In the genomic region with DNA sequence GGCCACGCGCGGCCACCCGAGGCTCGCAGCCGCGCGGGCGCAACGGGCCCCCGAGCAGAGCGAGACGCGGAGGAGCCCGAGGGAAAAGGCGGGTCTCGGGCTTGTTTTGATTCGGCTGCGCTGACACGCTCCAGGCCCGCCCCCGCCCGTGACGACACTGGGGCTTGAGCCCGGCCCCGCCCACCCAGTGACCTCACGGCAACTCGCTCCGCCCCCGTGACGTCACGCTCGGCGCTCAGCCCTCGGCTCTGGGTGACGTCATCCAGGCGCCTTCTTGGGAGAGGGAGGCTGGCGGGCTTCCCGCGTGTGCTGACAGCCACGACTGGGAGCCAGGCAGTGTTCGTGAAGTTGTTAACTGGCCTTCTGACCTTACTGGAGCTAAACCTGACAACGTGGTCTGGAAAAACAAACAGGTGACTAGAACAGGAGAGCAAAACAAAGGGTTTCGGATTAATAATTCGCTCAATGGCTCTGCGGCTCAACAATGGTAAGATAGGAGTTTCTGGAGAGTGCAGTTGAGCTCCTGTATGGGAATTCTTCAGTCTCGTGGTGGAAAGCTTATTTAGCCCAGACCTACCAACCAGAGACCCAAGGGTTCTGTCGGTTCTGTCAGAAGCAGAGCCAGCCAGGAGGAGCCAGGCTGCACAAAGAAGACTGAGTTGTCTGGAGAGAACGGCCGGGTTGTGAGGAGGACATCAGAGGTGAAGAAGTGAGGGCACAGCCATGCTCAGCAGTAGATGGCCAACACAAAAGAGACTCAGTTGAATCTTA, we compare ENCODE assay signal across 8 mouse cellular contexts. TPM values are rescaled to one million over a fixed set of nuclear protein-coding genes. Genes with fewer than 3 reads are reported as not detected.
A peak's percentile ranks its signal among the peaks of the same experiment; 100 is the strongest.
DNase-seq lines count a peak whose midpoint lies in the region; ATAC-seq and TF ChIP-seq lines count a peak whose summit lies in the region.

A gene (minus strand): TSS at position 108 of the 771 bp plus-strand sequence.

- WGBS in bone marrow, adult 2 months: 10% methylated on average over 49 of the region's 50 CpGs
- 7% methylated on average over 50 of the region's 50 CpGs for WGBS in embryonic facial prominence, embryonic 15.5 days
- 9% methylated on average over 37 of the region's 50 CpGs for WGBS in kidney, embryonic 14.5 days
- 6% methylated on average over 49 of the region's 50 CpGs for WGBS in limb, embryonic 15.5 days

- peak within 1 kb of the TSS; percentile 50 for H3K4me2 ChIP-seq in embryonic facial prominence, embryonic 15.5 days (replicated peaks)
- peak within 1 kb of the TSS; percentile 51 for H3K4me2 ChIP-seq in kidney, embryonic 14.5 days (replicated peaks; ENCODE audit: low read depth, low read length)
- peak within 1 kb of the TSS; percentile 52 for H3K4me2 ChIP-seq in limb, embryonic 15.5 days

- H3K36me3 ChIP-seq in embryonic facial prominence, embryonic 15.5 days: no peaks in the 10 kb centered on the region
- no peaks in the 10 kb centered on the region for H3K36me3 ChIP-seq in kidney, embryonic 14.5 days (ENCODE audit: control insufficient read depth, insufficient read depth, low read length)
- H3K36me3 ChIP-seq in limb, embryonic 15.5 days: no peaks in the 10 kb centered on the region

- peak within 1 kb of the TSS; percentile 87 for H3K9ac ChIP-seq in embryonic facial prominence, embryonic 15.5 days
- H3K9ac ChIP-seq in kidney, embryonic 14.5 days (ENCODE audit: low read depth, low read length): peak within 1 kb of the TSS; percentile 87
- H3K9ac ChIP-seq in limb, embryonic 15.5 days: peak within 1 kb of the TSS; percentile 89

- H3K27me3 ChIP-seq in embryonic facial prominence, embryonic 15.5 days: no peaks in the 10 kb centered on the region
- no peaks in the 10 kb centered on the region for H3K27me3 ChIP-seq in kidney, embryonic 14.5 days (ENCODE audit: control insufficient read depth, insufficient read depth, low read length)
- no peaks in the 10 kb centered on the region for H3K27me3 ChIP-seq in limb, embryonic 15.5 days

- peak; percentile 84 for DNase-seq in 3T3-L1 (ENCODE audit: low read depth, low spot score)
- DNase-seq in heart, adult 9 months (ENCODE audit: low spot score in 2 of 2): peak; percentile 82 to 85
- peak; percentile 49 to 79 for DNase-seq in monocyte, adult 2 months (ENCODE audit: low read depth in 1 of 2, low spot score in 2 of 2)
- peak; percentile 85 to 87 for DNase-seq in spleen, postnatal 36 days (ENCODE audit: low spot score in 2 of 2)

- H3K27ac ChIP-seq in bone marrow, adult 2 months (ENCODE audit: control insufficient read depth, insufficient read depth, low read depth, low read length, poor library complexity): peak within 1 kb of the TSS; percentile 96
- peak within 1 kb of the TSS; percentile 94 for H3K27ac ChIP-seq in embryonic facial prominence, embryonic 15.5 days (replicated peaks)
- peak within 1 kb of the TSS; percentile 83 for H3K27ac ChIP-seq in kidney, embryonic 14.5 days (ENCODE audit: low read depth, low read length)
- peak within 1 kb of the TSS; percentile 96 for H3K27ac ChIP-seq in limb, embryonic 15.5 days

- H3K9me3 ChIP-seq in embryonic facial prominence, embryonic 15.5 days (replicated peaks): no peaks in the 10 kb centered on the region
- no peaks in the 10 kb centered on the region for H3K9me3 ChIP-seq in kidney, embryonic 14.5 days (ENCODE audit: control insufficient read depth, low read length)
- no peaks in the 10 kb centered on the region for H3K9me3 ChIP-seq in limb, embryonic 15.5 days

- peak; percentile 97 for ATAC-seq in embryonic facial prominence, embryonic 15.5 days (ENCODE audit: insufficient number of reproducible peaks, low FRiP score, low TSS enrichment, low read depth)
- ATAC-seq in kidney, embryonic 14.5 days (ENCODE audit: low FRiP score, low TSS enrichment): peak; percentile 97
- peak; percentile 89 for ATAC-seq in limb, embryonic 15.5 days (ENCODE audit: insufficient number of reproducible peaks, low FRiP score, low TSS enrichment, low read depth)

- H3K4me1 ChIP-seq in bone marrow, adult 2 months (ENCODE audit: control insufficient read depth, insufficient read depth, low read length): no peaks in the 10 kb centered on the region; the same call in 1 of the 2 replicates
- H3K4me1 ChIP-seq in embryonic facial prominence, embryonic 15.5 days: peaks cover 11% of the 10 kb centered on the region
- peaks cover 8% of the 10 kb centered on the region; the same call in 1 of the 2 replicates for H3K4me1 ChIP-seq in kidney, embryonic 14.5 days (ENCODE audit: control insufficient read depth, insufficient read depth, low read length)
- peaks cover 7% of the 10 kb centered on the region; the same call in 1 of the 2 replicates for H3K4me1 ChIP-seq in limb, embryonic 15.5 days

- TF ChIP-seq POLR2A in bone marrow, adult 2 months (IDR thresholded peaks at IDR 0.05; ENCODE audit: borderline replicate concordance, control insufficient read depth, low read depth, low read length): peak; percentile 54; the same call in 1 of the 2 replicates

- no peak for TF ChIP-seq CTCF in bone marrow, adult 2 months (IDR thresholded peaks at IDR 0.05; ENCODE audit: control insufficient read depth, insufficient read depth, low read length)

- peak within 1 kb of the TSS; percentile 85 for H3K4me3 ChIP-seq in bone marrow, adult 2 months (replicated peaks; ENCODE audit: control insufficient read depth, low read depth, low read length)
- peak within 1 kb of the TSS; percentile 81 for H3K4me3 ChIP-seq in embryonic facial prominence, embryonic 15.5 days (replicated peaks)
- peak within 1 kb of the TSS; percentile 82 for H3K4me3 ChIP-seq in kidney, embryonic 14.5 days (ENCODE audit: low read length)
- H3K4me3 ChIP-seq in limb, embryonic 15.5 days: peak within 1 kb of the TSS; percentile 87

RNA-seq across cellular contexts. Expression of the gene that starts here (rescaled TPM):
- 5.7 and 9.1 TPM in 2 replicates for polyA plus RNA-seq in bone marrow, adult 2 months (2011; ENCODE audit: insufficient read depth, insufficient read length, low replicate concordance, missing spikeins)
- polyA plus RNA-seq in embryonic facial prominence, embryonic 15.5 days (2015; fragmentation: Nextera tagmentation; extraction: Ambion mirVana): 5.9 and 7.4 TPM in 2 replicates
- polyA plus RNA-seq in kidney, embryonic 14.5 days (2014; fragmentation: Nextera tagmentation; extraction: Ambion mirVana): 4.1 and 4.5 TPM in 2 replicates
- 5.8 and 7.3 TPM in 2 replicates for polyA plus RNA-seq in limb, embryonic 15.5 days (2015; fragmentation: Nextera tagmentation; extraction: Ambion mirVana)

Comparison
In these comparisons a context has a peak if more than half of its experiments do, and no peak if none do; other contexts are left out.
1. Peak in every context shown above with its lines: DNase-seq, ATAC-seq, H3K4me3 ChIP-seq and H3K27ac ChIP-seq.